Mouse (Mus musculus): ENCODE measurements around the gene Ipo13.

Gene Ipo13

DNA sequence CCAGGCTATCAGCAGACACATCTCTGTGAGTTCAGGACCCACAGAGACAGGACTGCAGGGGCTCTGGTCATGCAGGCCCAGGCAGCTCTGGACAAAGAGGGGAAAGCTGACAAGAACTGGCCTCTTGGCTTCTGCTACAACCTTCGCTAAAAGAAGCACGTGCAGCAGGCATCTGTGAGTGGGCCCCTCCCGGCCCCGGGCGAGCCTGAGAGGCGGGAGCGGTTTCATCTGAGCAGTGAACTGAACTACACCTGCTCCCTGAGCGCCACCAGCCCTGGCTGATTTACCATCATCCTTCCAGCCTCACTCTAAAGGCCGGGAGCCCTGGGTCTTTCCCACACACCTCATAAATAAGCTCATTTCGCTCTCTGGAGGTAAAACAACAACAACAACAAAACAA is 36.5 kb downstream of the Ipo13 start:
- DNase-seq = no peak

DNA sequence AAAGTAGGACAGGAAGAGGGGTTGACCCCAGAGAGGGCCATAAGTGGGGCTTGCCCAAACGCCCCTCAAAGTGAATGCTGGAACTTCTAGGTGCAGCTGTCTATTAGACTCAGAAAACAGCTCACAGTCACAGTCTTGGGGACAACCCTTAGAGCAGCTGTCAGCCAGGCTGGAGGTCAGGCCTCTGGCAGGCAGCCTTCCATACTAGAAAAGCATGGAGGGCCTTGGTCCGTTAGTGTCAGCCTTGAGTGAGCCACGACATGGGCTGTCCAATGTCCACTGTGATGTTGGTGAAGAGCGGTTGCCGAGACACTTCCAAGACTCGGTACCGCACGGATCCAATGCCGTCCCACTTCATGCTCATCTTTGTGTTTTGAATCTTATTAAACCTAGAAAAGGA is 41.2 kb downstream of the Ipo13 start:
- DNase-seq = no peak

DNA sequence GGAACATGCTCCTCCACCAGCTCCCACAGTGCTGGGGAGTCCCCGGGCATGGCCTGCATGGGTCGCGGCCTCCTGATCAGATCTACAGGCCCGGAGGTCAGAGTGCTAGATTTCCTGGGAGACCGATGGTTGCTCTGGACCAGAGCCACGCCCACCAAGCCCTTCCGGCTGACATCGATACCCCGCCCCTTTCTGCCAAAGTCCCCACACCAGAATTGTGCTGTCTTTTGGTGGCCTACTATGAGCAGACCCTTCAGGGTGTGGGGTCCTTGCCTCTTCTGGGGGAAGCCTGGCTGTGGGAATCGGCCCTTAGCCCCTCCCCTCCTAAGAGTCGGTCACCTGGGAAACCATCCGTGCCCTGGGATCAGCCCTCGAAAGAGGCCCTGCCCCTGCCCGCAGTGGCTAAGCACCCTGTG is 42.3 kb downstream of the Ipo13 start, which contains the start of gene Ccdc24:
Gene Ccdc24, minus strand, starts transcription at position 87 of the 416 bp plus-strand sequence.
- peak; percentile 56 for DNase-seq

DNA sequence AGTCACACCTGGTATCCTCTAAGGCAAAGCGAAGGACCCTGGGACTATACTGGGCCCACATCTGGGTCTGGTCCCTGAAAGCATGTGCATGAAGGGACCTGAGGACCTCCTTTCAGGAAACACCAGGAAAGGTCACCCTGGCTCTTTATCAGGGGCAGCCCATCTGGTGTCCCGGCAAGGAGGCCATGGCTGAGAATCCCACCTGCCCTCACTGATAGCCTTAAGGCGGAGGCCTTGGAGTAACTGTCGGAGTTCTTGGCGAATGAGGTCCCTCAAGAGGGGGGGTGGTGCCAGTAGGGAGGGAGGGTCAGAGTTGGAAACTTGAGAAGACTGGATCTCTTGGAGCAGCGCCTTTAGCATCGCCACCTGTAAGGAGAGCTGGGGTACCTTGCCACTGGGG is 43.0 kb downstream of the Ipo13 start:
- no peak for DNase-seq

DNA sequence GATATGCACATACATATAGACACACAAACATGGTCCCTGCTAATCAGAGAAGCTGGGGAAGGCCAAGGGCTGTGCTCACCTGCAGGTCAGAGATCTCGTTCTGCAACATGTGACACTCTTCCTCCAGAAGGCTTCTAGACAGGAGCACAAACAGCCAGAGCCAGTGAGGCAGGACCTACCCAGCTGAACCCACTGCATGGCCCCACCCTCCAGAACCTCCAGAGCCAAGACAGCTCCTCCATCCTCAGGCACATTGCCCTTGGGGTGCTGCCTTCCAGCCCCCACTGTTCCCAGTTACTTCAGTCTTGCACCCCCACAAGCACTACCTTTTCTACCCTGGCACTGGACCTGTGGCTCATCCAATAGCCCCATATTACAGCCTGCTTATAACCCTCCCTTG is 44.4 kb downstream of the Ipo13 start:
- DNase-seq = no peak

DNA sequence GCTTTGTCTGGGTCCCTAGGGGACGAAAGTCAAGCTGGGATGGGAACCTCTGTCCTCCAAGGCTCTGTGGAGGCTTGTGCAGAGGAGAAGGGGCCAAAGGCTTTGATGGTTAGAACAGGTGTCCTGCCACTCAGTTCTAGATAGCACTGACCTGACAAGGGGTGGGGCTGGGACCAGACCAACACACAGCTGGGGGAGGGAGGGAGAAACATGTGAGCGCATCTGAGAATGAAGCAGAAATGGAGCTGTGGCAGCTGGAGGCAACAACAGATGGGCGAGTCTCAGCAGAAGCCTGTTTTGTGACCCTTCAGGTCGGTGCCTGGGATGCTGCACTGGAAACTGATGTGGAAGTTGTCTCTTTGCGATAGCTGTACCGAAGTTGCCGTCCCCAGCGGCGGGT is 45.5 kb downstream of the Ipo13 start:
- DNase-seq = no peak

DNA sequence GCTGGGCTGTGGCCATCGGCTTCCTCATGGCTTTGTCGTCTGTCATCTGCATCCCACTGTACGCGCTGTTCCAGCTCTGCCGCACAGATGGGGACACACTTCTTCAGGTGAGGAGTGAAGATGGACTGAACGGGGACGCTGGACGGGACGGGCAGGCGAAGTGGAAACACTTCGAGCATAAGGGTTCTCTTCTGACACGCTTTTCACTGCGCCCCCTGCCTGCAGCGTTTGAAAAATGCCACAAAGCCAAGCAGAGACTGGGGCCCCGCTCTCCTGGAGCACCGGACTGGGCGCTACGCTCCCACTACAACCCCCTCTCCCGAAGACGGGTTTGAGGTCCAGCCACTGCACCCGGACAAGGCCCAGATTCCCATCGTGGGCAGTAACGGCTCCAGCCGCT is 47.0 kb downstream of the Ipo13 start:
- DNase-seq = peak; percentile 74

DNA sequence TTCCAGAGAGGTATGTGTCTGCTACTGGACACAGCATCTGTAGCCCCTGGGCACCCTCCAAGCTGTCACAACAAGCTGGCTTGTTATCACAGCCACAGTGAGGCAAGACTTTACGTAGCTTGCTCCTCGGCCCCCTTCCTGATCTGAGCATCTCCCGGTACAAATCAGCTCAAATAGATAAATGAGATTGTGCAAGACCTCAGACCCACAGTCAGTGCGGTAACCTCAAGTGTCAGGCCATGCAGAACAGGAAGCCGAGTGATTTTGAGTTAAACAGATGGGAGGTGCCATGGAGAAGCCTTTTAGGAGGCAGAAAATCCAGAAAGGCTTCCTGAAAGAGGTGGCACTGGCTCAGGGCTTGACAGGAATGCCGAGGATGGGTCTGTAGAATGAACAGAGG is 47.8 kb downstream of the Ipo13 start:
- DNase-seq = no peak

DNA sequence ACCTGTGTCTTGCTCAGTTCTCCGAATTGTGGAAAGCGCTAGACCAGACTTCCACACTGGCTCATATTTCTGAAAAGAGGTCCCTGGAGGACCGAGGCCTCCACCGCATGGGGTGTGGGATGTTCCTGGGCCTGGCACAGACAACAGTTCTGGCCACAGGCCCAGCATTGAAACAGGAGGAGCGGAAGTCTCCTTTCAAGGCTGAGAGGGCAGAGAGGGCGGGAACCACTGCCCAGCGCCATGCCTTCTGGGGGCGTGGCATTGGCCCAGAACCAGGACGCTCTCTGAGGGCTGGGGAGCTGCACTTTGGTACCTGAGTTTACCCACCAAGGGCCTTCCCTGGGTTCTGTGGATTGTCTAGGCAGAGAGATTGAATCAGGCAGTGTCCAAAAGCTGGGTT is 48.7 kb downstream of the Ipo13 start:
- DNase-seq = peak; percentile 35

DNA sequence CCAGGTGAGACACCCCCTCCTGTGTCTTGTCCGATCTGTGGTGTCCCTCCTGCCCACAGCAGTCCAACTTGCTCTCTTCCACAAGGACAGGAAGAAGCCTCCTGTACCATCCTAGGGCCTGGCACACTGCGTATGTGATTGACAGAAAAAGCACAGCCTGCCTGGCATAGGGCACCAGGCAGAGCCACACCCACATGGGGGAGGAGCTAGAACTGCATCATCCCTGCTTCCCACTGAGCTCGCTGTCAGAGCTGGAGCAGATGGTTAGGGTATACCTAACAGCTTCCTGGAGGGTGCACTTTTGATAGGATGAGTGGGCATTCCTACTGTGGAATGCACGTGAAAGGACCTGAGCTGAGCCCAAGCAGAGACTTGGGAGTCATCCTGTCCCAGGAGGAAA is 52.0 kb downstream of the Ipo13 start:
- DNase-seq = peak; percentile 84

DNA sequence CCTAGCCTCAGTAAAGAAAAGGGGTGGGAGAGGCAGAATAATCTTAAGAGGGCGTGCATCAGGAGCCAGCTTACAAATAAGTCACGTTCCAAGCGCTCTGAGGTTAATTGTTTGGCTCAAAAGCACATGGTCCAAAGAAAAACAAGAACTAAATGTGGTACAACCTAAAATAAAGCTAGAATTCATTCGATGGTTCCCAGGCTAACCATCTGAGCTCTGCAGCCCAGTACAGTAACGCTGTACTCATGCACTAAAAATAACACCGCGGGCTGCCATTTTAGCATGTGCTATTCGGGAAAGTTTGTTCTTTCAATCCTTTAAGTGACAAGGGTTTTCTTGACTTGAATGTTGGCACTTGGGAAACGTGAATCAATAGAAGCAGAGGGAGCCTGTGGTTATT is 54.2 kb downstream of the Ipo13 start:
- no peak for DNase-seq

DNA sequence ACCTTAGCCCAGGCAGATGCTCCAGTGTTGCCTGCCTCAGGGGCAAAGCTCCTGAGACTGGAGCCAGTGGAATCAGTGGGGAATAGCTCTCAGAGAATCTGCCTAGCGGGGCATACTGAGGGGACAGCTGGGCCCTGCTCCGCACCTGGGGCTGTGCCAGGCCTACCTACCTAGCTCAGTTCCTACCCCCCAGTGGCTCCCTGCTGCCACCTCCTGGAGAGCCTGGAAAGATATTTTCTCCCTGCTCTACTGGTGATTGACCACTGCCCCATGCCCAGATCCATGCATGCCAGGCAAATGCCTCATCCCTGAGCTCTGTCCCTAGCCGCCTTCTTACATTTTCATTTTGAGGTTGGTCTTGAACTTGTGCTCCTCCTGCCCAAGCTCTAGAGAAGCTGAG is 56.0 kb downstream of the Ipo13 start:
- peak; percentile 73 for DNase-seq

DNA sequence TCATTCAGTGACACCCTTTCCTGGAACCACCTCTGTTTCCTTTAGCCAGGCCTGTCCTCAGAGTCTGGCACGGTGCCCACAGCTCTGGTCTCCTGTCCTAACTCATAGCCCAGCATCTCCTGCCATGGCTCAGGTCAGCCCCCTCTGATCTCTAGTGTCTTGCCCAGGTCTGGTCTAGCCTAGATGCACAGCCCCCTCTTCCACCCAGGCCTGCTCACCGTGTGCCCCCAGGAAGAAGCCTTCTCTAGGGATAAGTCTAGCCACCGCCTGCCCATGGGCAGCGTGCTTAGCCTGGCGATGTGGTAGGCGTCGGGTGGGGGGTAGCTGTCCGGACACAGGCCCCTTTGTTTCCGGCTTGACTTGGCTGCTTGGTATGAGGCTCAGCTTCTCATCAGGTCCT is 59.7 kb downstream of the Ipo13 start:
- DNase-seq = peak; percentile 58

DNA sequence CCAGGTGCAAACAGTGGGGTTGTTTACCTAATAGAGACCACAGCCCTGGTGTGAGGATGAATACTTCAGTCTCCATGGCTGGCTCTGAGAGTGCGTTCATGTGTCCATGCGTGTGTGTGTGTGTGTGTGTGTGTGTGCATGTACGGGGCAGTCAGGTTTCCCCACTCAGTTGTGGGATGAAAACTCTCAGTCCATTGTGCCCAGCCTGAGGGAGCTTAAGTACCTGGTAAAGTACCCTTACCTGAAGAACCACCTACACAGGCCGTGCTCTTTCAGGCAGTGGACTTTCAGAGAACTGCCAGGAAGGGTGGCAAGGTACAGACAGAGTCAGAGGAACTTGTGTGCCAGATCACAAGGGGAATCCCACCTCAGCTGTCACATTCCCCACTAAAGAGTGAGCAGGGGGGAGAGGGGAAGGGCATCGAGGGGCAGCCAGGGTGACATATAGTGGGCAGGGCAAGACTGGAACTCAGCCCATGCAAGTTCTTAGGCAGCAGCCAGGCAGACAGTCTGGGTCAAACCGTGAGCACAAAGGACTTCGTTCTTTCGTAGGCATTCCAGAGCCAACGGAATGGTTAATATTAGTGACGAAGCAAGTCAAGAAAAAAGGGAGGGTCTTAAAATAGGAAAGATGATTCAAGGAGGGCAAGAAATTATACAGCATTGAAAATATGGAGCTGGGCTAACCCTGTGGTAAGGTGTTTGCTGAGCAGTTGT is 62.5 kb downstream of the Ipo13 start:
- DNase-seq = no peak

DNA sequence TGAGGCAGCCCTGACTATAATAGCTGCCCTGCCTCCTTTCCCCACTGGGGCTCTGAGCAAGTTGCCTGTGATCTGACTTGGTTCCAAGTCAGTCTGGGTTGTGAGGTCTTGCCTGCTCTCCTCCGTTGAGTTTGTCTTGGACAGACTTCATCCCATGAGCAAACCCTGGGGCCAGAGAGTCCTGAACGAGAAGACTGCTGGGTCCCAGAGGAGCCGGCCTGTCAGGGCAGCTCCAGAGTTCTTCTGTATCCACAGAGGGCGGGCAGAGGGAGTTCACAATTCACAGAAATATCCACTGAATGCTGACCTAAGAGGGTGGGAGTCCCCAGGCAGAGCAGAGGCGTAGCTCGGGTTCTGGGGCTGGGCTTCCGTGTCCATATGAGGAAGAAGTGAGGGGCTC is 63.9 kb downstream of the Ipo13 start:
- DNase-seq = no peak

DNA sequence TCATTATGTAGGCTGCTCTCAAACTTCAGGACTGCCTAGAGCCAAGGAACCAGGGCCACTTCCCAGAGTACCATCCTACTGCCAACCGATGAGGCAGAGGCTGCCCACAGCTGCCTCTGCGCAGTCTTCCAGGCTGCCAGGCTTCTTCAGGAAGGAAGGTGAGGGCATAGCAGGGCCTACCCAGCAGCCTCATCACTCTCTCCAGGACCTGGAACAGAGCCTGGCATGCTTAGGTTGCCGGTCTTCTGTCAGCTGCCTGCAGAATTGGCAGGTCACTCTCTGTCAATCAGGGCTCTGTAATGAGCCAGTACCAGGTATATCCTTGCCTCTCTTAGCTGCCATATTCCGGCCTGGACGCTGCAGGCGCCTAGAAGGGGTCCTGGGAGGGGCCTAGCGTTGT is 64.6 kb downstream of the Ipo13 start:
- no peak for DNase-seq

DNA sequence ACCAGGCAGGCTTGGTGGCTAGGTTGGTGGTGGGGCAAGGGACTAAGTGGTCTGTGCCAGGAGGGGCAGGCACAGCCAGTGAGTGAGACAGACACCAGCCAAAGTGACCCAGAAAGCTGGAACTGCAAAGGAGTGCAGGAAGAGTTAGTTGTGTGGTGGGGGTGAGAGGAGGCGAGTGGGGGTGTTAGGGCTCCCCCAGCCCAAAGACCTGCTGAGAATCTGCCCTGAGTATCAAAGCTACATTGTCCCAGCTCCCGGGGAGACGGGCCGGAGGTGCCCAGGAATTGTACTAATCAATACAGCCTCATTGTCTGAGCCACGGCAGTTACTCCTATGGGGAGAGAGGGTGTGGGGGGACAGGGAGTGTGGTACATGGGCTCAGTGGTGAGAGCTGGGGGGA is 65.3 kb downstream of the Ipo13 start:
- DNase-seq = no peak

DNA sequence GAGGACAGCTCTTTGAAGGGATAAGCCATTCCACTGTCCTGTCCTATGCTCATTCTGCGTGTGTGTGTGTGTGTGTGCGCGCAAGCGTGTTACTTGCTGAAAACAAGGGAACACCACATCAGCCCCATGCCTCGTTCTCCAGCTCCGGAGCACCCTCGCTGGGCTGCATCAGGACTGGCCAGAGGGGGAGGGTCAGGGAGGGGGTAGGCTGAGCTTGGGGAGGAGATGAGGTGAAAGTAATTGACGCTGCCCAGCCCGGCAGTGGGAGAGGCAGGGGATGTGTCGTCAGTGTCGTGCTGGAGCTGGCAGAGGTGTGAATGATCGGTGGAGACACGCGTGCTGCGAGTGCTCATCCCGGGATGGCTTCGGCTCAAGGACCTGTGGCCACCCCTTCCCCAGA is 65.7 kb downstream of the Ipo13 start:
- peak; percentile 72 for DNase-seq

DNA sequence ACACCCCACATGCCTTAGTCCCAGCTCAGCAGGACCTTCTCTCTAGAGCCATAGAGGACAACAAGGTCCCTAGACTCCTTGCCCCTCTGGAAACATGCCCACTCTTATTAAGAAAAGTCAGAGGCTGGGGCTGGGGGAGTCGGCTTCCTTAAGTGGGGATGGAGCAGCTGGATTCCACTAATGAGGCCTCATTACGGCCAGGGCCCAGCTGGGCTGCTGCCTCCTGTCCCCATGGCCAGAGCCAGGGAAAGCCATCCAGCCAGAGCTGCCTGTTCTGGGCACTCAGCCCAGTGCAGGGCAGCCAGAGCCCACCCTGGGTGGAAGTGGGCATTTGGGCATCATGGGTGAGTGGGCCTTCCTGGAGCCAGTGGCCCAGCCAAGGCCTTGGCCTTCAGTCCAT is 67.8 kb downstream of the Ipo13 start:
- DNase-seq = peak; percentile 95

DNA sequence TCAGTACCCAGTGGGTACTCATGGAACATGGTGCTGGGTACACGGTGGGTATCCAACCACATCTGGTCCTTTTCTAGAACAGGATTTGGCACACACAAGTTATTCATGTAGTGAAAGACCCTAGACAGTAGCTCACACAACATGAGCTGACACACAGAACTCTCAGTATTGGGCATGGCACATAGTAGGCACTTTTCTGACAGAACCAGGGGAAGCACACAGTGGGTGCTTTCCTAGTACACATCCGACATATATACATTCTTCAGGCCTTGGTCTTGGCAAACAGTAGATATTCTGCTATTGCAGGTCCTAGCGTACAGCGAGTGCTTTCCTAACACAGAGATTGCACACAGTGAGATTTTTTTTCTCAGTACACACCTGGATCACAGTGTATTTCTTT is 68.5 kb downstream of the Ipo13 start:
- DNase-seq = no peak

DNA sequence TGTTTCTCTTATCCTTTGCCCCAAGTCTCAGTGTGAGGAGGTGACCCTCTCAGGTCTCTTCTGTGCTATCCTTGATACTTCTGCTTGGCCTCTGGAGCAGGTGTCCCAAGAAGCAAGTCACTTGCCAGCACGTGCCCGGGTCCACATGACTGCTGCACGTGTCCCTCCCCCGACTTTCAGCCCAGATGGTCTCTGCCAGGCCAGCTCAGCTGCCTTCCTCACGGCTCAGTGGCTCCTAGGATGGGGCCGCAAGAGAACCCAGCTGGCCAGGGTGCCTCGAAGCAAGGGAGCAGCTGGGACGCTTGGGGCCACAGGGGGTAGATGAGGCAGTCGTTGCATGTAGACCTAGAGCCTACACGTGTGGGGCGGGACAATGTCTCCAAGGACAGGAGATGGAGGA is 69.5 kb downstream of the Ipo13 start:
- peak; percentile 79 for DNase-seq
